Mouse (Mus musculus): ENCODE results near the gene Ramp1. TPM values are rescaled to one million over a fixed set of nuclear protein-coding genes. Genes with fewer than 3 reads are reported as not detected.

Ramp1 gene
- polyA plus RNA-seq, 2 experiments: 4.6 to 7.1 TPM

- Histone ChIP-seq H3K4me3 (replicated peaks; ENCODE audit: low read length) (no peak overlapping the region), H3K9ac (ENCODE audit: low read depth, low read length, severe bottlenecking) (no peak overlapping the region), H3K27me3 (ENCODE audit: control insufficient read depth, insufficient read depth, low read length) (no peaks in the 10 kb centered on the region), H3K4me1 (ENCODE audit: control insufficient read depth, insufficient read depth, low read length) (no peaks in the 10 kb centered on the region), H3K36me3 (ENCODE audit: control insufficient read depth, insufficient read depth, low read length) (no peaks in the 10 kb centered on the region), H3K27ac (replicated peaks; ENCODE audit: low read depth, low read length) (no peak overlapping the region), H3K9me3 (ENCODE audit: control insufficient read depth, low read length) (no peaks in the 10 kb centered on the region), H3K4me2 (replicated peaks; ENCODE audit: low read depth, low read length, severe bottlenecking) (no peak overlapping the region)
- DNase-seq (ENCODE audit: low spot score) (no peak), ATAC-seq (ENCODE audit: low FRiP score, low read depth) (no peak)
- 68% methylated on average over 5 of the region's 5 CpGs for WGBS
- no peak for TF ChIP-seq POLR2A (IDR thresholded peaks at IDR 0.05; ENCODE audit: borderline replicate concordance, extremely low read depth, insufficient read depth, insufficient read length)
Measured at GRCm38 (mm10) chr1:91235395-91235794, 55.8 kb downstream of the Ramp1 start.

DNA sequence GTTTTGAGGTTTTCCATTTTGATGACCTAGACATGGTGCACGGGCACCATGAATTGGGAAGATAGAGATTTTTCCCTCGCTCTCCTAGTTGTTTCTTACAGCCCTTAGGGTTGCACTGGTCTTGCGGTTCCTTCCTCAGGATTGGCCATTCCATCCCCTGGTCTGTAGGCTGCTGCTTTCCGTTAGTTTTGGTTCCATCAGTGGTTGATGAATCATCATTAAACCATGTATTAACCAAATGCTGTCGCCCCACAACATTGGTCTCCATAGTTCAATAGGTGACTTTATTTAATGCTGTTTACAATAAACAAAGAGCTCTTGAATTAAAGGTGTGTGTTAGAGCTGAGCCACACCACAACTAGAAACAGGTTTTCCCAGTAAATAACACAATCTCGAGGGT lies 58.1 kb downstream of the Ramp1 start:
- Histone ChIP-seq H3K9ac (ENCODE audit: low read depth, low read length, severe bottlenecking) (no peak overlapping the region), H3K4me1 (ENCODE audit: control insufficient read depth, insufficient read depth, low read length) (no peaks in the 10 kb centered on the region), H3K4me3 (replicated peaks; ENCODE audit: low read length) (no peak overlapping the region), H3K4me2 (replicated peaks; ENCODE audit: low read depth, low read length, severe bottlenecking) (no peak overlapping the region), H3K36me3 (ENCODE audit: control insufficient read depth, insufficient read depth, low read length) (no peaks in the 10 kb centered on the region), H3K27ac (replicated peaks; ENCODE audit: low read depth, low read length) (no peak overlapping the region), H3K9me3 (ENCODE audit: control insufficient read depth, low read length) (no peaks in the 10 kb centered on the region), H3K27me3 (ENCODE audit: control insufficient read depth, insufficient read depth, low read length) (no peaks in the 10 kb centered on the region)
- DNase-seq (ENCODE audit: low spot score) (no peak), ATAC-seq (ENCODE audit: low FRiP score, low read depth) (no peak)
- TF ChIP-seq POLR2A (IDR thresholded peaks at IDR 0.05; ENCODE audit: borderline replicate concordance, extremely low read depth, insufficient read depth, insufficient read length): no peak
- WGBS: 77% methylated on average over 6 of the region's 6 CpGs

- Histone ChIP-seq H3K9me3 (ENCODE audit: control insufficient read depth, low read length) (no peaks in the 10 kb centered on the region), H3K4me2 (replicated peaks; ENCODE audit: low read depth, low read length, severe bottlenecking) (no peak overlapping the region), H3K27me3 (ENCODE audit: control insufficient read depth, insufficient read depth, low read length) (no peaks in the 10 kb centered on the region), H3K36me3 (ENCODE audit: control insufficient read depth, insufficient read depth, low read length) (no peaks in the 10 kb centered on the region), H3K27ac (replicated peaks; ENCODE audit: low read depth, low read length) (no peak overlapping the region), H3K9ac (ENCODE audit: low read depth, low read length, severe bottlenecking) (no peak overlapping the region), H3K4me3 (replicated peaks; ENCODE audit: low read length) (no peak overlapping the region), H3K4me1 (ENCODE audit: control insufficient read depth, insufficient read depth, low read length) (no peaks in the 10 kb centered on the region)
- ATAC-seq (ENCODE audit: low FRiP score, low read depth): no peak
- WGBS: 12% methylated on average over 5 of the region's 5 CpGs
- DNase-seq (ENCODE audit: low spot score): peak; percentile 6
- no peak for TF ChIP-seq POLR2A (IDR thresholded peaks at IDR 0.05; ENCODE audit: borderline replicate concordance, extremely low read depth, insufficient read depth, insufficient read length)
Measured at GRCm38 (mm10) chr1:91239112-91239511, 59.5 kb downstream of the Ramp1 start.

DNA sequence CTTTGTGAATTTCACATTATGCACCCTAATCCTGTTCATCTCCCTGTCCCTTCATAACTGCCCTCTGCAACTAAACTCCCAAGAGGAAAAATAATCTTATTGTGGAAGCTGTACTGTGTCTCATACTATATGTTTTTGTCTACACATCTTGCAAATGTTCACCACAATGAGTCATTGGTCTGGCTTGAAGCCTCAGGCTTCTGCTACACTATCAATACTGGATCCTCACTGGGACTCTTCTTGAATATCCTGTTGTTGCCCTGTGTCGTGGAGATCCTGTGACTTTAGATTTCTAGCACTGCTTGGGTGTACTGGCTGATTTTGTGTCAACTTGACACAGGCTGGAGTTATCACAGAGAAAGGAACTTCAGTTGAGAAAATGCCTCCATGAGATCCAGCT lies 60.2 kb downstream of the Ramp1 start:
- 60% methylated on average over 1 of the region's 1 CpGs for WGBS

DNA sequence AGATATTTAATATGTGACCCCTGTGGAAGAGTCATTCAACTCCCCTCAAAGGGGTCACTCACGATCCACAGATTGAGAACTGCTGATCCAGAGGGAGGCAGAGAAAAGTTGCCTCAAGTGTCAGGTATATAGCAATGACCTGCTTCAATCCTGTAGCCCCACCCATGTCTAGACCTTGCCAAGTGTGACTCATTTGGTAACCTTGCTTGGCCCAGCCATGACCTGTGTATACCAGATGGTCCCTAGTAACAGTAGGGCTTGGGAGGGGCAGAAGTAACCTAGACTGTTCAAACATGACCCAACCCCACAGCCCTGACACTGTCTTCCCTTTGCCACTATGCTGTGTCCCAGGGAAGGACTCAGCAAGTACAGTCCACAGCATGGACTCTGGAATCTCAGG lies 61.1 kb downstream of the Ramp1 start:
- no peak for TF ChIP-seq POLR2A (IDR thresholded peaks at IDR 0.05; ENCODE audit: borderline replicate concordance, extremely low read depth, insufficient read depth, insufficient read length)
- no peaks in the 10 kb centered on the region for H3K27me3 ChIP-seq (ENCODE audit: control insufficient read depth, insufficient read depth, low read length)
- H3K4me2 ChIP-seq (replicated peaks; ENCODE audit: low read depth, low read length, severe bottlenecking): no peak overlapping the region
- H3K4me3 ChIP-seq (replicated peaks; ENCODE audit: low read length): no peak overlapping the region
- no peak for DNase-seq (ENCODE audit: low spot score)
- no peak for ATAC-seq (ENCODE audit: low FRiP score, low read depth)
- H3K27ac ChIP-seq (replicated peaks; ENCODE audit: low read depth, low read length): no peak overlapping the region
- H3K4me1 ChIP-seq (ENCODE audit: control insufficient read depth, insufficient read depth, low read length): no peaks in the 10 kb centered on the region
- H3K9ac ChIP-seq (ENCODE audit: low read depth, low read length, severe bottlenecking): no peak overlapping the region
- WGBS: 100% methylated on average over 1 of the region's 1 CpGs
- H3K9me3 ChIP-seq (ENCODE audit: control insufficient read depth, low read length): no peaks in the 10 kb centered on the region
- no peaks in the 10 kb centered on the region for H3K36me3 ChIP-seq (ENCODE audit: control insufficient read depth, insufficient read depth, low read length)

More for the DNA sequence above, 60.2 kb downstream of the Ramp1 start:
- no peaks in the 10 kb centered on the region for H3K9me3 ChIP-seq (ENCODE audit: control insufficient read depth, low read length)
- TF ChIP-seq POLR2A (IDR thresholded peaks at IDR 0.05; ENCODE audit: borderline replicate concordance, extremely low read depth, insufficient read depth, insufficient read length): no peak
- no peak overlapping the region for H3K4me2 ChIP-seq (replicated peaks; ENCODE audit: low read depth, low read length, severe bottlenecking)
- no peaks in the 10 kb centered on the region for H3K27me3 ChIP-seq (ENCODE audit: control insufficient read depth, insufficient read depth, low read length)
- DNase-seq (ENCODE audit: low spot score) (no peak), ATAC-seq (ENCODE audit: low FRiP score, low read depth) (no peak)
- H3K4me3 ChIP-seq (replicated peaks; ENCODE audit: low read length): no peak overlapping the region
- no peaks in the 10 kb centered on the region for H3K36me3 ChIP-seq (ENCODE audit: control insufficient read depth, insufficient read depth, low read length)
- H3K9ac ChIP-seq (ENCODE audit: low read depth, low read length, severe bottlenecking): no peak overlapping the region
- H3K4me1 ChIP-seq (ENCODE audit: control insufficient read depth, insufficient read depth, low read length): no peaks in the 10 kb centered on the region
- no peak overlapping the region for H3K27ac ChIP-seq (replicated peaks; ENCODE audit: low read depth, low read length)

DNA sequence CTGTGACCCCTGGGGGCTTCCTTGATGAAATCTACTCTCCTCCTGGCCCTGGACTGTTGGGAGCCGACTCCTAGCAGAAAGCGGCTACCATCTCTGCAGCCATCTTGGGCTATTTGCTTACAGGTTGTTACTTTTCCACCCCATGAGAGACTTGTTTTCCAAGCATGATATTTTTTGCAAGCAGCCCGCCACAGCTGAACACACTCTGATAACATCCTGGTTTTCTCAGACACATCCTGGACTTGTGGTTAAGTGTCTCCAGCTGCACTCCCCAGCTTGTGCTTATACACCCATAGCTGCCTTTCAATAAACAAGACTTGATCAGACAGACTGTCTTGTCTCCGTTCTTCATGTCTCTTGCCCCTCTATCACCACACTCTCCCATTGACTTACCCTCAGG lies 61.6 kb downstream of the Ramp1 start:
- Histone ChIP-seq H3K27me3 (ENCODE audit: control insufficient read depth, insufficient read depth, low read length) (no peaks in the 10 kb centered on the region), H3K4me2 (replicated peaks; ENCODE audit: low read depth, low read length, severe bottlenecking) (no peak overlapping the region), H3K36me3 (ENCODE audit: control insufficient read depth, insufficient read depth, low read length) (no peaks in the 10 kb centered on the region), H3K9ac (ENCODE audit: low read depth, low read length, severe bottlenecking) (no peak overlapping the region), H3K4me1 (ENCODE audit: control insufficient read depth, insufficient read depth, low read length) (no peaks in the 10 kb centered on the region), H3K4me3 (replicated peaks; ENCODE audit: low read length) (no peak overlapping the region), H3K27ac (replicated peaks; ENCODE audit: low read depth, low read length) (no peak overlapping the region), H3K9me3 (ENCODE audit: control insufficient read depth, low read length) (no peaks in the 10 kb centered on the region)
- DNase-seq (ENCODE audit: low spot score): no peak
- no peak for ATAC-seq (ENCODE audit: low FRiP score, low read depth)
- WGBS: 71% methylated on average over 4 of the region's 4 CpGs
- TF ChIP-seq POLR2A (IDR thresholded peaks at IDR 0.05; ENCODE audit: borderline replicate concordance, extremely low read depth, insufficient read depth, insufficient read length): no peak

Data from limb, embryonic 14.5 days (tissue).